Comparison of ENCODE assay signal across 1 mouse cellular context in the genomic region with DNA sequence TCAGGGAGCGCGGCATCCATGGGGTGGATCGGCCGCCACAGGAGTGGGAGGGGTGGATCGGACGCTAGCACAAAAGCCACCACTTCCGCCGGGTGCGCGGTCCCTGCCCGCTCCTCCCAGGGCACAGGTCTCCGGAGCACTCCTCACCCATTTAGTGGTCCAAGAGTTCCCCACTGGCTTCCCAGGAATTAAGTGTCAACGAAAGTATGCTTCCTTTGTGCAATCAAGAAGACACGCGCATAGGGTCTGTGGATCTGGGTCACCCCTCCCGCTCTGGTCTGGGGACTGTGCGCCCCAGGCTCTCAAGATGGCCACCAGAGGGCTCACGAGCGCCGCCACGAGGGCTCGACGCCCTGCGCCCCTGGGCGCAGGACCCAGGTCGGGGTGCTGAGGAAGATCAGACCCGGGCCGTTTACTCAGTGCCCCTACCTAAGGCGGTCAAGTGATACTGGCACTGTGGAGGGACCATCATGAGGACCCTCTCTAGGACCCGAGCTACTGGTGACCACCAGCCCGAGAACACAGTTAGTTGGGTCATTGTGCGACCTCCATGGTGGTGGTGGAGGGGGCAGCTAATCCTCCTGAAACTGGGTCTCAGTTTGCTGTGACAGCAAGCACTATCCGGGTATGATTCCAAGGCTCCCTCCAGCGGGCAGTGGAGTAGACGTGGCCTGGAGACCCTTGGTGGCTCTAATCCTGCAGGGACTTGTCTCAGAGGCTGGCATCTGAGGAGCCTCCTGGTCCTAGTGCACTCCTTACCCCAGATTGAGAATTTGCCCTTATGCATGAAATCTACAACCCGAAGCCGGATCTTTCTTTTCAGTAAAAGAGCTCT.
TF ChIP-seq lines count a peak whose summit lies in the region.

No protein-coding gene starts in this region.

TF ChIP-seq in CH12.LX, 34 proteins besides CTCF, POLR2A, EP300 and RAD21:
- TF ChIP-seq ETS1 (conservative IDR thresholded peaks at IDR 0.05; ENCODE audit: low read depth, low read length), result no peak
- peak; percentile 37; the same call in 1 of the 2 replicates for TF ChIP-seq MYC (IDR thresholded peaks at IDR 0.05; ENCODE audit: low read depth, low read length)
- TF ChIP-seq MAX (IDR thresholded peaks at IDR 0.05; ENCODE audit: low read length), result peak; percentile 60
- TF ChIP-seq SMC3 (IDR thresholded peaks at IDR 0.05; ENCODE audit: low read depth, low read length), result peak; percentile 60
- TF ChIP-seq TCF12 (IDR thresholded peaks at IDR 0.05; ENCODE audit: low read depth, low read length), result peak; percentile 29; the same call in 1 of the 2 replicates
- TF ChIP-seq UBTF (IDR thresholded peaks at IDR 0.05; ENCODE audit: low read depth, low read length), result no peak
- 0 out of 2 replicates have a peak, but pooled peaks have one; percentile 4 for TF ChIP-seq BHLHE40 (IDR thresholded peaks at IDR 0.05; ENCODE audit: low read depth, low read length)
- TF ChIP-seq MXI1 (IDR thresholded peaks at IDR 0.05; ENCODE audit: low read depth, low read length), result no peak
- TF ChIP-seq IRF4 (IDR thresholded peaks at IDR 0.05; ENCODE audit: low read depth, low read length), result peak; percentile 42; the same call in 1 of the 2 replicates
- TF ChIP-seq NELFE (IDR thresholded peaks at IDR 0.05; ENCODE audit: low read depth, low read length), result peak; percentile 61
- TF ChIP-seq MAZ (IDR thresholded peaks at IDR 0.05; ENCODE audit: low read depth, low read length), result 0 out of 2 replicates have a peak, but pooled peaks have one; percentile 63
- TF ChIP-seq NRF1 (IDR thresholded peaks at IDR 0.05; ENCODE audit: low read depth, low read length), result peak; percentile 49; the same call in 1 of the 2 replicates
TF ChIP-seq in CH12.LX: peak in this region for 9.
